Mouse (Mus musculus): ENCODE results near the gene Pam16.

DNA sequence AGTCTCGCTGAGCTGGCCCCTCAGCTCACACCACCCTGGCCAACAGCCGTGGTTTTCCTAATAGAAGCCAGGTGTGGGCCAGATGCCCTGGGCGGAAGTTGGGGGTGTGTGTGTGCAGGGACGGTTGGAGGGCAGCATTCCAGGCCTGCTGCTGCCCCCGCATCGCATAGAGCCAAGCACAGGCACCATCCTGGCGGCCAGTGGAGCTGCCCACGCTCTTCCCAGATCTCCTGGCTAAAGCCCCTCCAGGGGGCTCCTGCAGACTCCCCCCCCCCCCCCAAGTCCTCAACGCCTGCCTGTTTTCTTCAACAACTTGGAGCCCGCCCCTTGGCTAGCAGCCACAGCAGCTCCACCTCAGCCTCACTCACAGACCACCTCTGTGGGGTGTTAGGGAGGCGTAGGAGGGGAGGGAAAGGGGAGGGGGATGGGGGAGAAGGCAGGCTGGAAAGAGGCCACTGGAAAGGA lies 34.0 kb upstream of the Pam16 start:
- no peak for TF ChIP-seq CTCF (IDR thresholded peaks at IDR 0.05; ENCODE audit: borderline replicate concordance, insufficient read depth, low read depth, low read length)
- no peak for TF ChIP-seq POLR2A (IDR thresholded peaks at IDR 0.05; ENCODE audit: borderline replicate concordance, insufficient read depth, low read length)

Measured in cerebellum, adult 2 months (tissue).